Mouse (Mus musculus) intestine, embryonic 15.5 days (tissue): Measurements from ENCODE around the gene Rnaseh2a. TPM values are rescaled to one million over a fixed set of nuclear protein-coding genes. Genes with fewer than 3 reads are reported as not detected.

Experiments used
- ATAC-seq: fragments of 200-750 bp; cut with Nextera tagmentation; 2 replicates; pipeline ENCODE4 v1.8.0; 2017; ENCODE audit warnings: moderate TSS enrichment, moderate library complexity
- H3K27ac ChIP-seq: fragments of 300-500 bp; sonication (generic); 2 replicates; pipeline ENCODE4 v1.5.1; 2015; ENCODE audit warnings: mild to moderate bottlenecking, inconsistent platforms
- H3K27me3 ChIP-seq: fragments of 300-500 bp; sonication (generic); replicated peaks from 2 replicates; pipeline ENCODE4 v1.6.1; 2015; ENCODE audit warnings: inconsistent platforms
- H3K36me3 ChIP-seq: fragments of 300-500 bp; sonication (generic); 2 replicates; pipeline ENCODE4 v1.6.1; 2015; ENCODE audit warnings: inconsistent platforms
- H3K4me1 ChIP-seq: fragments of 300-500 bp; sonication (generic); replicated peaks from 2 replicates; pipeline ENCODE4 v1.6.1; 2015; ENCODE audit warnings: inconsistent platforms
- H3K4me2 ChIP-seq: fragments of 300-500 bp; sonication (generic); replicated peaks from 2 replicates; pipeline ENCODE4 v1.6.1; 2015; ENCODE audit warnings: mild to moderate bottlenecking, inconsistent platforms
- H3K4me3 ChIP-seq: fragments of 300-500 bp; sonication (generic); replicated peaks from 2 replicates; pipeline ENCODE4 v1.5.1; 2015; ENCODE audit warnings: inconsistent platforms
- H3K9ac ChIP-seq: fragments of 300-500 bp; sonication (generic); 2 replicates; pipeline ENCODE4 v1.6.1; 2015; ENCODE audit warnings: inconsistent platforms
- H3K9me3 ChIP-seq: fragments of 300-500 bp; sonication (generic); 2 replicates; pipeline ENCODE4 v1.6.1; 2016; ENCODE audit warnings: inconsistent platforms
- WGBS: fragments of 180-500 bp; shearing (Covaris S2); methylation state at CpG from one replicate; pipeline ENCODE4 v1.1.7; 2015; 5-methylcytosine and 5-hydroxymethylcytosine counted together
- polyA plus RNA-seq: library from polyadenylated mRNA; unstranded; fragments of >200 nt; fragmentation: Nextera tagmentation; extraction: Ambion mirVana; gene quantifications from 2 replicates; pipeline ENCODE4 v1.2.1, GENCODE M21; 2015

Rnaseh2a gene
- polyA plus RNA-seq, 1 experiment from 2014 or later = 117 TPM

DNA sequence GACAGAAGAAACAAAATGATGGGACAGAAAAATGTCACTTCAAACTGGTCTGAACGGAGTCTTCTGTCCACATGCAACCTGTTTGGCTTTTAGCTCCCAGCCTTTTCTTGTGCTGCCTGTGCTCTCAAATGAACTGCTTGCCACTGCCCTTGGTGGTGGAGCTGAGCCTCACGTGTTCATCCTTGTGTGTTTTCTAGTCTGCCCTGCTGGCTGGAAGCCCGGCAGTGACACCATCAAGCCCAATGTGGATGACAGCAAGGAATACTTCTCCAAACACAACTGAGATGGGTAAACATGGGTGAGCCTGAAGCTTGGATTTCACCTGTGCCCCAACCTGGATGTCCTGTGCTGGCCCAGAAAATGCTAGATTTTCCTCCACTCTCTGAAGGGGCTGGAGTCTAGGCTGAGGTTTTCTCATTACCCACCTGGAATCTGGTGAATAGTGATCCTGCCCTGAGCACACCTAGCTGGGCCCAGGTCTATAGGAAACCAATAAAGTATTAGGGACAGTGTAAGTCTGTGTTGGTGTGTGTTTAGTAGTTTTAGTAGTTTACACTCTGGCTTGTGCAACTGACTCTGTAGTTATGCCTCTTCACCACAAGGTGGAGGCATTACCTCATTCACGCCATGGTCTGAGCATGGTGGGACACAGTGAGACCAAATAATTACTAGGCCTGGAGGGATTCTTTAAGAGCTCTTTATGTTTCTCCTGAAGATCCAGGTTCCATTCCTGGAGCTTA is 4.4 kb upstream of the Rnaseh2a start:
- H3K4me3 ChIP-seq = no peak overlapping the region
- H3K36me3 ChIP-seq = peaks cover 19% of the 10 kb centered on the region; the same call in 1 of the 2 replicates
- no peak overlapping the region for H3K9ac ChIP-seq
- H3K27me3 ChIP-seq = no peaks in the 10 kb centered on the region
- no peak overlapping the region for H3K4me2 ChIP-seq
- no peaks in the 10 kb centered on the region for H3K9me3 ChIP-seq
- peaks cover 34% of the 10 kb centered on the region for H3K4me1 ChIP-seq
- H3K27ac ChIP-seq = no peak overlapping the region
- 52% methylated on average over 4 of the region's 4 CpGs for WGBS
- no peak for ATAC-seq

- peaks cover 33% of the 10 kb centered on the region for H3K4me1 ChIP-seq
- 100% methylated on average over 1 of the region's 1 CpGs for WGBS
- H3K27me3 ChIP-seq = no peaks in the 10 kb centered on the region
- ATAC-seq = no peak
- H3K4me2 ChIP-seq = no peak overlapping the region
- H3K36me3 ChIP-seq = peaks cover 19% of the 10 kb centered on the region; the same call in 1 of the 2 replicates
- H3K9me3 ChIP-seq = no peaks in the 10 kb centered on the region
- H3K4me3 ChIP-seq = no peak overlapping the region
- no peak overlapping the region for H3K27ac ChIP-seq
- H3K9ac ChIP-seq = no peak overlapping the region
Measured at GRCm38 (mm10) chr8:84973079-84973478, 3.5 kb upstream of the Rnaseh2a start.

- Histone ChIP-seq H3K9ac (peak overlapping the region; percentile 94; the same call in 1 of the 2 replicates), H3K36me3 (peaks cover 19% of the 10 kb centered on the region; the same call in 1 of the 2 replicates), H3K4me3 (peak overlapping the region; percentile 70), H3K27me3 (no peaks in the 10 kb centered on the region), H3K27ac (no peak overlapping the region), H3K4me1 (peaks cover 25% of the 10 kb centered on the region), H3K9me3 (no peaks in the 10 kb centered on the region), H3K4me2 (peak overlapping the region; percentile 81)
- 58% methylated on average over 5 of the region's 5 CpGs for WGBS
- ATAC-seq = no peak
Measured at GRCm38 (mm10) chr8:84970913-84971312, 1.3 kb upstream of the Rnaseh2a start.

DNA sequence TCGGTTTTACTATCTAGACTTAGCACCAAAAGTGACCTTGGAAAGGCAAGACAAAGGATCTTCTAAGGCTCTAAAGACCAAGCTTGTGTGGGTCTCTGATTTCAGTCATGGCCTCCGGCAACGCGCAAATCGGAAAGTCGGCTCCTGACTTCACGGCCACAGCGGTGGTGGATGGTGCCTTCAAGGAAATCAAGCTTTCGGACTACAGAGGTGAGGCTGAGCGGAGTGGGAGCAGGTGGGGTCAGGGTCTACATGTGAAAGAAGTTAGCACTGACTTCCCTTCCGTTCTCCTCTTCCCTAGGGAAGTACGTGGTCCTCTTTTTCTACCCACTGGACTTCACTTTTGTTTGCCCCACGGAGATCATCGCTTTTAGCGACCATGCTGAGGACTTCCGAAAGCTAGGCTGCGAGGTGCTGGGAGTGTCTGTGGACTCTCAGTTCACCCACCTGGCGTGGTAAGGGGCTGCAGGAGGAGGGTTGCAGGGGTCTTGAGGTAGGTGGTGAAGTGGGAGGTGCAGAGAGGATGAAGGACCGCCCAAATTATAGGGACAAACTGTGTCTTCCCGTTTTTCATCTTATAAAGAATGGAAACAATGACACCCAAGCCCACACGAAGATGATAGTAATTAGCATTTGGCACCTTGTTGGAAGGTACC is 696 bp upstream of the Rnaseh2a start:
- H3K36me3 ChIP-seq = peaks cover 19% of the 10 kb centered on the region; the same call in 1 of the 2 replicates
- peak overlapping the region; percentile 89 for H3K27ac ChIP-seq
- H3K27me3 ChIP-seq = no peaks in the 10 kb centered on the region
- H3K4me3 ChIP-seq = peak overlapping the region; percentile 70
- peak overlapping the region; percentile 94 for H3K9ac ChIP-seq
- no peaks in the 10 kb centered on the region for H3K9me3 ChIP-seq
- H3K4me1 ChIP-seq = peaks cover 24% of the 10 kb centered on the region
- peak overlapping the region; percentile 81 for H3K4me2 ChIP-seq
- WGBS = 6% methylated on average over 21 of the region's 21 CpGs
- no peak for ATAC-seq

GRCm38 (mm10) chr8:84968650-84969049 is 917 bp downstream of the Rnaseh2a start:
- Histone ChIP-seq H3K9me3 (no peaks in the 10 kb centered on the region), H3K4me2 (peak overlapping the region; percentile 81), H3K9ac (peak overlapping the region; percentile 94), H3K4me1 (peaks cover 27% of the 10 kb centered on the region), H3K36me3 (peaks cover 19% of the 10 kb centered on the region; the same call in 1 of the 2 replicates), H3K27me3 (no peaks in the 10 kb centered on the region), H3K4me3 (peak overlapping the region; percentile 70), H3K27ac (peak overlapping the region; percentile 89)
- no peak for ATAC-seq
- 2% methylated on average over 2 of the region's 2 CpGs for WGBS

GRCm38 (mm10) chr8:84967532-84968304 is 1.8 kb downstream of the Rnaseh2a start:
- Histone ChIP-seq H3K4me1 (peaks cover 27% of the 10 kb centered on the region), H3K9me3 (no peaks in the 10 kb centered on the region), H3K9ac (no peak overlapping the region), H3K27ac (no peak overlapping the region), H3K4me3 (no peak overlapping the region), H3K27me3 (no peaks in the 10 kb centered on the region), H3K4me2 (no peak overlapping the region), H3K36me3 (peaks cover 13% of the 10 kb centered on the region; the same call in 1 of the 2 replicates)
- WGBS = 88% methylated on average over 13 of the region's 13 CpGs
- ATAC-seq = no peak

DNA sequence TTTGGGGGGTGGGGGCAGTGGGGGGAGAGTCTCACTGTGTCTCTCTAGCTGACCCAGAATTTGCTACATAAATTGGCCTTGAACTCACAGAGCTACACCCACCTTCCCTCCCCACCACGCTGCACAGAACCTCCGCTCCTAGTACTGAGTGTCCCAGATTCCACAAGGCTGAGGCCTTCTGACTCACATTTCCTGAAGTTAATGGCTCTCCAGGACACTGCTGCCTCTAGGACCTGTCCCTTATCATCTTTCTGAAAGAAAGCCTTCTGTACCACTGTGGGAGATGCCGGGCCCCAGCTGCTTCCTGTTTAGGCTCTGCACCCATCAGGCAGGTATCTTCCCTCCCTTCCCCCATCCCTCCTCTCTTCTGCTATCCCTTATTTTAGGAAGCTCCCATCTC is 3.0 kb downstream of the Rnaseh2a start:
- H3K4me2 ChIP-seq = peak overlapping the region; percentile 93
- H3K27ac ChIP-seq = peak overlapping the region; percentile 25; the same call in 1 of the 2 replicates
- no peaks in the 10 kb centered on the region for H3K27me3 ChIP-seq
- H3K36me3 ChIP-seq = peaks cover 11% of the 10 kb centered on the region; the same call in 1 of the 2 replicates
- H3K9me3 ChIP-seq = no peaks in the 10 kb centered on the region
- H3K4me1 ChIP-seq = peaks cover 27% of the 10 kb centered on the region
- WGBS = 25% methylated on average over 3 of the region's 3 CpGs
- H3K9ac ChIP-seq = no peak overlapping the region
- H3K4me3 ChIP-seq = no peak overlapping the region
- ATAC-seq = 0 out of 2 replicates have a peak, but pooled peaks have one; percentile 0

GRCm38 (mm10) chr8:84965731-84966291 is 3.8 kb downstream of the Rnaseh2a start:
- under 1% methylated on average over 41 of the region's 41 CpGs for WGBS
- no peaks in the 10 kb centered on the region for H3K27me3 ChIP-seq
- peak; percentile 89 for ATAC-seq

DNA sequence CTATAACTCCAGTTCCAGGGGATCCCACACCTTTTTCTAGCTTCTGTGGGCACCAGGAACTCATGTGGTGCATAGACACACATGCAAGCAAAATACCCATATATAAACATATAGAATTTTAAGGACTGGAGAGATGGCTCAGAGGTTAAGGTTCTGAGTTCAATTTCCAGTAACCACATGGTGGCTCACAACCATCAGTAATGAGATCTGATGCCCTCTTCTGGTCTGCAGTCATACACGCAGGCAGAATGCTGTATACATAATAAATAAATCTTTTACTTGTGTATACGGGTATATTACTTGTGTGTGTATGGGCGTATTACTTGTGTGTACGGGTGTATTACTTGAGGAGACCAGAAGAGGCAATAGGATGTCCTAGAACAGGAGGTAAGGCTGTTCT is 5.6 kb downstream of the Rnaseh2a start:
- no peak overlapping the region for H3K9ac ChIP-seq
- 0 out of 2 replicates have a peak, but pooled peaks cover 11% of the 10 kb centered on the region for H3K36me3 ChIP-seq
- H3K4me1 ChIP-seq = peaks cover 18% of the 10 kb centered on the region
- no peak for ATAC-seq
- 82% methylated on average over 4 of the region's 4 CpGs for WGBS
- H3K4me2 ChIP-seq = no peak overlapping the region
- H3K9me3 ChIP-seq = no peaks in the 10 kb centered on the region
- no peaks in the 10 kb centered on the region for H3K27me3 ChIP-seq
- H3K4me3 ChIP-seq = no peak overlapping the region
- H3K27ac ChIP-seq = no peak overlapping the region

More at GRCm38 (mm10) chr8:84965731-84966291, 3.8 kb downstream of the Rnaseh2a start:
- peak overlapping the region; percentile 93 for H3K4me2 ChIP-seq
- 0 out of 2 replicates have a peak, but pooled peaks cover 3% of the 10 kb centered on the region for H3K36me3 ChIP-seq
- no peaks in the 10 kb centered on the region for H3K9me3 ChIP-seq
- H3K9ac ChIP-seq = peak overlapping the region; percentile 69
- peak overlapping the region; percentile 83 for H3K27ac ChIP-seq
- peaks cover 22% of the 10 kb centered on the region for H3K4me1 ChIP-seq
- peak overlapping the region; percentile 74 for H3K4me3 ChIP-seq

- peaks cover under 1% of the 10 kb centered on the region; the same call in 1 of the 2 replicates for H3K4me1 ChIP-seq
- H3K9me3 ChIP-seq = no peaks in the 10 kb centered on the region
- H3K4me2 ChIP-seq = no peak overlapping the region
- no peak overlapping the region for H3K27ac ChIP-seq
- 90% methylated on average over 7 of the region's 7 CpGs for WGBS
- H3K9ac ChIP-seq = no peak overlapping the region
- ATAC-seq = no peak
- peaks cover 16% of the 10 kb centered on the region; the same call in 1 of the 2 replicates for H3K36me3 ChIP-seq
- no peak overlapping the region for H3K4me3 ChIP-seq
- no peaks in the 10 kb centered on the region for H3K27me3 ChIP-seq
Measured at GRCm38 (mm10) chr8:84959811-84960210, 9.8 kb downstream of the Rnaseh2a start.

DNA sequence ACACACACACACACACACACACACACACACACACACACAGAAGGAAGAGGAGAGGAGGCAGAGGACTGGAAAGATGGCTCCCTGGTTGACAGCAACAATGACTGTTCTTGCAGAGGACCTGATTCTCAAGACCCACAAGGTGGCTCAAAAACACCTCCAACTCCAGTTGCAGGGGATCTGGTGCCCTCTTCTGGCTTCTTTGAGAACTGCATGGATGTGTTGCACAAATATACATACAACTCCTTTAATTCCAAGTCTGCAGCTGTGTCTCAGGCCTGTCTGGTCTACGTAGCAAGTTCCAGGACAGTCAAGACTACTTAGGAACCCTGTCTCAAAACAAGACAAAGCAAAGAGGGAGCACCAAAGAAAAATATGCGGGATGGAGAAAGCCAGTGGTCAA is 12.8 kb downstream of the Rnaseh2a start:
- H3K4me2 ChIP-seq = no peak overlapping the region
- H3K4me3 ChIP-seq = no peak overlapping the region
- no peak overlapping the region for H3K9ac ChIP-seq
- H3K36me3 ChIP-seq = peaks cover 15% of the 10 kb centered on the region; the same call in 1 of the 2 replicates
- H3K9me3 ChIP-seq = no peaks in the 10 kb centered on the region
- WGBS = 45% methylated on average over 2 of the region's 2 CpGs
- 0 out of 2 replicates have a peak, but pooled peaks cover 4% of the 10 kb centered on the region for H3K27me3 ChIP-seq
- no peak overlapping the region for H3K27ac ChIP-seq
- no peak for ATAC-seq
- 0 out of 2 replicates have a peak, but pooled peaks cover 5% of the 10 kb centered on the region for H3K4me1 ChIP-seq
